Mouse (Mus musculus): ENCODE measurements around the gene Grid2ip.

DNA sequence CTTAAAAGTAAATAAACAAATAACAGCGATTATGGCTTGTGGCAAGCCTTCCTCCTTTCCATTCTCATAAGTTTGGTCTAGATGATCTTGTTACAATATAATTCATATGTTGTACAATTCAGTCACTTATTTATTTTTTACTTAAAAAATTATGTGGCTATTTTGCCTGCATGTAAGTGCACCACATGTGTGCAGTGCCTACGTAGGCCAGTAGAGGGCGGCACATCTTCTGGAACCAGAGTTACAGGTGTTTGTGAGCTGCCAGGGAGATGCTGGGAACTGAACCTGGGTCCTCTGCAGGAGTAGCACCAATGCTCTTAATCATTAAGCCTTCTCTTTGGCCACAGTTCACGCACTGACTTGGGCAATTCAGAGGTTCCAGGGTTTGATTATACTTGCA is 19.0 kb downstream of the Grid2ip start:
- no peak for TF ChIP-seq POLR2A (IDR thresholded peaks at IDR 0.05; ENCODE audit: insufficient read length, low read depth)
- TF ChIP-seq POLR2AphosphoS2 (IDR thresholded peaks at IDR 0.05; ENCODE audit: insufficient read length, low read depth), result no peak
- no peak for TF ChIP-seq TCF12 (IDR thresholded peaks at IDR 0.05; ENCODE audit: insufficient read depth, poor library complexity, severe bottlenecking)
- no peak for TF ChIP-seq USF1 (IDR thresholded peaks at IDR 0.05; ENCODE audit: low read depth)
- no peak for TF ChIP-seq TCF3 (IDR thresholded peaks at IDR 0.05; ENCODE audit: insufficient read length, low read depth)
- no peak for TF ChIP-seq REST (IDR thresholded peaks at IDR 0.05; ENCODE audit: insufficient read depth, insufficient read length)
- TF ChIP-seq MYOG (IDR thresholded peaks at IDR 0.05; ENCODE audit: control insufficient read depth in 1 of 3, insufficient read depth in 1 of 3, insufficient read length in 2 of 3, low read depth in 2 of 3), result no peak
- TF ChIP-seq MYOD1 (IDR thresholded peaks at IDR 0.05; ENCODE audit: control insufficient read depth in 1 of 3, insufficient read length in 2 of 3, low read depth in 2 of 3), result no peak
- TF ChIP-seq MAX (IDR thresholded peaks at IDR 0.05; ENCODE audit: low read depth), result no peak
- no peak for TF ChIP-seq E2F4 (IDR thresholded peaks at IDR 0.05; ENCODE audit: insufficient read depth)
- TF ChIP-seq CEBPB (IDR thresholded peaks at IDR 0.05; ENCODE audit: insufficient read depth, poor library complexity, severe bottlenecking), result no peak

Data from myocyte (in vitro differentiated cells).